8 mouse cellular contexts compared by ENCODE assay signal in the genomic region with DNA sequence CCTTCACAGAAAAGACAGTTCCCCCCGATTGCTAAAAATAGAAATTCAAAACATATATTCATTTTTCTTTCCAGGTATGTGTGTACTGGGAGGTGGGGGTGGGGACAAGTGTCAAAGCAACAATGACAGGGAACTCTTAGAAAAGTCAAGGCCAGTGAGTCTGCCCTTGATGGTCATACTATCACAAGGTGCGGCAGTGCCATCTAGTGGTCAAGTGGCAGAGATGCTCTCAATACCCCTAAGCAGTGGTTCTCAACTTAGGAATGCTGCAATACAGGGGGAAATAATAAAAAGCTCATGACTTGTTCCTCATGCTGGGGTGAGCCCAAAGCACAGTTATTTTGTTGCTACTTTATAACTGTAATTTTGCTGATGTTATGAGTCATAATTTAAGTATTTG. TPM values are rescaled to one million over a fixed set of nuclear protein-coding genes. Genes with fewer than 3 reads are reported as not detected.
DNase-seq lines count a peak whose midpoint lies in the region; ATAC-seq lines count a peak whose summit lies in the region.

No protein-coding gene starts in this region.

- H3K36me3 ChIP-seq in embryonic facial prominence, embryonic 14.5 days (ENCODE audit: control insufficient read depth, insufficient read depth, low read length) = no peaks in the 10 kb centered on the region

- H3K4me2 ChIP-seq in embryonic facial prominence, embryonic 14.5 days (ENCODE audit: low read depth, low read length) = no peak overlapping the region

- DNase-seq in adrenal gland, postnatal 25 days = peak; percentile 66
- DNase-seq in embryonic facial prominence, embryonic 14.5 days (ENCODE audit: low spot score) = peak; percentile 87
- DNase-seq in heart, postnatal 14 days = peak; percentile 64 to 81
- peak; percentile 41 for DNase-seq in layer of hippocampus, adult 11-12 months (ENCODE audit: low spot score)
- peak; percentile 61 to 71 for DNase-seq in lung, adult 18-20 months
- peak; percentile 16 for DNase-seq in ovary, postnatal 10 days (ENCODE audit: low spot score)
- peak; percentile 67 for DNase-seq in thymus, postnatal 0 days (ENCODE audit: low spot score)

- 15% methylated on average over 2 of the region's 2 CpGs for WGBS in embryonic facial prominence, embryonic 14.5 days

- H3K9me3 ChIP-seq in embryonic facial prominence, embryonic 14.5 days (ENCODE audit: control insufficient read depth, low read length) = no peaks in the 10 kb centered on the region

- intact Hi-C loops in heart, postnatal 14 days (cut with DNase I) = loop anchor here (5.0 to 10.0 kb wide), 5 partner anchors 59 to 1149 kb away; partner anchors contain the start of gene Zrsr2

- H3K4me1 ChIP-seq in embryonic facial prominence, embryonic 14.5 days (ENCODE audit: control insufficient read depth, insufficient read depth, low read length) = no peaks in the 10 kb centered on the region

- H3K27ac ChIP-seq in embryonic facial prominence, embryonic 14.5 days (replicated peaks; ENCODE audit: low read depth, low read length) = no peak overlapping the region

- peak; percentile 87 for ATAC-seq in CD4-positive, CD25-positive, alpha-beta regulatory T cell, adult 4 months
- ATAC-seq in embryonic facial prominence, embryonic 14.5 days (ENCODE audit: low read depth) = 0 out of 2 replicates have a peak, but pooled peaks have one; percentile 50

- H3K9ac ChIP-seq in embryonic facial prominence, embryonic 14.5 days (ENCODE audit: low read depth, low read length) = no peak overlapping the region

- H3K4me3 ChIP-seq in embryonic facial prominence, embryonic 14.5 days (ENCODE audit: low read depth, low read length) = no peak overlapping the region

- H3K27me3 ChIP-seq in embryonic facial prominence, embryonic 14.5 days (replicated peaks; ENCODE audit: control insufficient read depth, insufficient read depth, low read length) = no peaks in the 10 kb centered on the region

RNA-seq across cellular contexts. Expression of gene Siah1b, which starts 10.1 kb away (rescaled TPM):
- 1 to 10 TPM; 1.4 to 2.1 TPM for polyA plus RNA-seq in CD4-positive, CD25-positive, alpha-beta regulatory T cell, adult 4 months (2017; shearing (Covaris generic))
- total RNA-seq in adrenal gland, postnatal 25 days (2021) = 5.4 and 8.7 TPM in 2 replicates
- polyA plus RNA-seq in embryonic facial prominence, embryonic 14.5 days (2014; fragmentation: Nextera tagmentation; extraction: Ambion mirVana) = 17.9 and 24.8 TPM in 2 replicates
- 1 to 10 TPM; 5.7 to 5.8 TPM for total RNA-seq in heart, postnatal 14 days (2021)
- polyA plus RNA-seq in thymus, postnatal 0 days (2015; fragmentation: Nextera tagmentation; extraction: Ambion mirVana) = 15.1 and 17.2 TPM in 2 replicates

RNA-seq across cellular contexts. Expression of gene Cltrn, which starts 22.4 kb away (rescaled TPM):
- polyA plus RNA-seq in CD4-positive, CD25-positive, alpha-beta regulatory T cell, adult 4 months (2017; shearing (Covaris generic)) = not detected
- total RNA-seq in adrenal gland, postnatal 25 days (2021) = not detected in 2 replicates
- polyA plus RNA-seq in embryonic facial prominence, embryonic 14.5 days (2014; fragmentation: Nextera tagmentation; extraction: Ambion mirVana) = 0.15 and 0.33 TPM in 2 replicates
- not detected for total RNA-seq in heart, postnatal 14 days (2021)
- 0.25 TPM in 1 of 2 replicates, not detected in the other for polyA plus RNA-seq in thymus, postnatal 0 days (2015; fragmentation: Nextera tagmentation; extraction: Ambion mirVana)

RNA-seq across cellular contexts. Expression of gene Car5b, which starts 38.4 kb away (rescaled TPM):
- polyA plus RNA-seq in CD4-positive, CD25-positive, alpha-beta regulatory T cell, adult 4 months (2017; shearing (Covaris generic)) = 1 to 10 TPM; 2.5 to 2.9 TPM
- 7.8 and 7.9 TPM in 2 replicates for total RNA-seq in adrenal gland, postnatal 25 days (2021)
- polyA plus RNA-seq in embryonic facial prominence, embryonic 14.5 days (2014; fragmentation: Nextera tagmentation; extraction: Ambion mirVana) = 0.47 and 0.50 TPM in 2 replicates
- 1 to 10 TPM in 1 of 2 experiments, under 1 TPM in 1; 0.93 to 1.7 TPM for total RNA-seq in heart, postnatal 14 days (2021)
- polyA plus RNA-seq in thymus, postnatal 0 days (2015; fragmentation: Nextera tagmentation; extraction: Ambion mirVana) = 0.15 and 0.22 TPM in 2 replicates

Comparison
In these comparisons a context has a peak if more than half of its experiments do, and no peak if none do; other contexts are left out.
1. DNase-seq: peak in every context shown above with its lines; median percentile 87 in embryonic facial prominence, embryonic 14.5 days; 72 in heart, postnatal 14 days; 67 in thymus, postnatal 0 days; 66 in adrenal gland, postnatal 25 days; 66 in lung, adult 18-20 months; 41 in layer of hippocampus, adult 11-12 months; 16 in ovary, postnatal 10 days.